Mouse (Mus musculus) cerebellum, adult 2 months (tissue): ENCODE data around the gene Tcl1.
"Not testable (repeated sequence)": the region's sequence is repeated elsewhere in the genome, so short reads cannot be mapped to it uniquely, and the experiment has no call there.

ENCODE experiments used
- CTCF ChIP-seq: fragments of 200-500 bp; IDR thresholded peaks from 2 replicates; pipeline ENCODE4 v1.5.1; 2011; ENCODE audit warnings: low read depth, mild to moderate bottlenecking, control low read depth, low read length, moderate library complexity, borderline replicate concordance; ENCODE audit not compliant: insufficient read depth
- POLR2A ChIP-seq: fragments of 200-500 bp; IDR thresholded peaks from 2 replicates; pipeline ENCODE4 v1.6.1; 2011; ENCODE audit warnings: low read length, control low read depth, borderline replicate concordance; ENCODE audit not compliant: insufficient read depth

- not testable (repeated sequence) for TF ChIP-seq POLR2A, CTCF
Observed at GRCm38 (mm10) chr12:105181040-105181644, 41.5 kb downstream of the Tcl1 start.
